Mouse (Mus musculus): ENCODE measurements around the gene Dmrt1. TPM values are rescaled to one million over a fixed set of nuclear protein-coding genes. Genes with fewer than 3 reads are reported as not detected.

The Dmrt1 gene
- polyA plus RNA-seq, 1 experiment from 2014 or later: not detected

DNA sequence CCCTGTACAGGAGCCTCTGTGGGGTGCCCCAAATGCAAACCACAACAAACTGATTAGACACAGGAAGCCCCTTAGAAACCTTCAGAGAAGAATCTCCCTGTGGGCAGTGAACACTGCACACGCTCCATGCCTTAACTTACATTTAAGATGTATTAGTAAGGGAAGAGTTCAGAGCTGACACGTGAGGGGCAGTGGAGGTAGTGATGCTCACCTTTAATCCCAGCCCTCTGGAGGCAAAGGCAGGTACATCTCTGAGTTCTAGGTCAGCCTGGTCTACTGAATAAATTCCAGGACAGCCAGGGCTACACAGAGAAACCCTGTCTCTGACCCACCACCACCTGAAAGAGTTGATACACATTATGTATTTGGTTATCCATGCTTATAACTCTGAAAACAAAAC lies 15.9 kb upstream of the Dmrt1 start:
- ATAC-seq (replicated peaks; ENCODE audit: extremely low read depth, insufficient read depth, low FRiP score): no peak
- Histone ChIP-seq H3K9me3 (replicated peaks; ENCODE audit: control insufficient read depth, low read length) (no peaks in the 10 kb centered on the region), H3K27ac (ENCODE audit: low read length) (no peak overlapping the region), H3K27me3 (ENCODE audit: control insufficient read depth, insufficient read depth, low read length) (peaks cover 12% of the 10 kb centered on the region), H3K4me1 (ENCODE audit: control insufficient read depth, insufficient read depth, low read length) (no peaks in the 10 kb centered on the region), H3K4me2 (ENCODE audit: low read depth, low read length) (no peak overlapping the region), H3K36me3 (ENCODE audit: control insufficient read depth, insufficient read depth) (no peaks in the 10 kb centered on the region), H3K9ac (ENCODE audit: low read length) (no peak overlapping the region), H3K4me3 (ENCODE audit: low read length) (no peak overlapping the region)
- 65% methylated on average over 2 of the region's 2 CpGs for WGBS

DNA sequence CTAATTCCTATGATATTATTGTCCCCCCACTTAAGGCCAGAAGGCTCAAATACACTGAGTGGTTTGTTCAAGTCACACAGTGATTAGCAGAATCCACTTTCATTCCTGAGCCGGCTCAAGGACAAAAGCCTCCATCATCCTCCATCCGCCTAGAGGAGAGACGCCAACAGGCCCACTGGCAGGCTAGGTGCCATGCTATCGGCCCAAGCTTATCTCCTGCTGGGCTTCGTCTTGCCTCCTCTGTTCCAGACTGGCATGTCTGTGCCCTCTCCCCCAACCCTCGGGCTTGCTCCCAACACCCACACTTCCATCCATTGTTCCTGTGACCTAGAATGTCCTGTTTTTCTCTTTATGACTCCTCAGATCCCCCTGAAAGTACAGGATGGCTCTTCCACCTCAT lies 8.0 kb upstream of the Dmrt1 start:
- H3K4me2 ChIP-seq (ENCODE audit: low read depth, low read length): no peak overlapping the region
- H3K27ac ChIP-seq (ENCODE audit: low read length): no peak overlapping the region
- H3K4me3 ChIP-seq (ENCODE audit: low read length): no peak overlapping the region
- H3K9me3 ChIP-seq (replicated peaks; ENCODE audit: control insufficient read depth, low read length): no peaks in the 10 kb centered on the region
- H3K4me1 ChIP-seq (ENCODE audit: control insufficient read depth, insufficient read depth, low read length): no peaks in the 10 kb centered on the region
- WGBS: 35% methylated on average over 6 of the region's 6 CpGs
- H3K9ac ChIP-seq (ENCODE audit: low read length): no peak overlapping the region
- H3K27me3 ChIP-seq (ENCODE audit: control insufficient read depth, insufficient read depth, low read length): 0 out of 2 replicates have a peak, but pooled peaks cover 4% of the 10 kb centered on the region
- no peaks in the 10 kb centered on the region for H3K36me3 ChIP-seq (ENCODE audit: control insufficient read depth, insufficient read depth)
- ATAC-seq (replicated peaks; ENCODE audit: extremely low read depth, insufficient read depth, low FRiP score): no peak

- H3K4me3 ChIP-seq (ENCODE audit: low read length): no peak overlapping the region
- H3K9ac ChIP-seq (ENCODE audit: low read length): no peak overlapping the region
- H3K9me3 ChIP-seq (replicated peaks; ENCODE audit: control insufficient read depth, low read length): no peaks in the 10 kb centered on the region
- H3K36me3 ChIP-seq (ENCODE audit: control insufficient read depth, insufficient read depth): no peaks in the 10 kb centered on the region
- H3K27ac ChIP-seq (ENCODE audit: low read length): no peak overlapping the region
- no peak overlapping the region for H3K4me2 ChIP-seq (ENCODE audit: low read depth, low read length)
- ATAC-seq (replicated peaks; ENCODE audit: extremely low read depth, insufficient read depth, low FRiP score): no peak
- peaks cover 60% of the 10 kb centered on the region for H3K27me3 ChIP-seq (ENCODE audit: control insufficient read depth, insufficient read depth, low read length)
- 28% methylated on average over 10 of the region's 10 CpGs for WGBS
- H3K4me1 ChIP-seq (ENCODE audit: control insufficient read depth, insufficient read depth, low read length): peaks cover 4% of the 10 kb centered on the region; the same call in 1 of the 2 replicates
Measured at GRCm38 (mm10) chr19:25504878-25505277, 540 bp upstream of the Dmrt1 start.

DNA sequence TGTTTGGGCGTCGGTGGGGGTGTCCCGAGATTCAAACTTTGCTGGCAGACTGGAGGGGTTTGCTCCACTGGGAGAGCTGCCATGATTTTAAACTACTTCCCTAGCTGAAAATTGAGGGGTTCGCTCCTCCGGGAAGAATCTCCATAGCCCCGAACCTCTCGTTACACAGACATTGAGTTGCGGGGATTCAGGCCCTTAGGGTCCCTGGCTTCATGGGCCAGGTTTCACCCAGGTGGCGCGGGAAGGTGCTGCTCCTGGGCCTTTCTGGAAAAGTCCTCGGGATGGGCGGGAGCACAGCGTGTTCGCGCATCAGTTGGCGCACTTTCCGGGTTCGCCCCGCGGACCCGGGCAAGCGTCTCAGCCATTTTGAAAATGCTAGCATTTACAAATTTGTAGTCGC lies 1.2 kb downstream of the Dmrt1 start:
- no peak for ATAC-seq (replicated peaks; ENCODE audit: extremely low read depth, insufficient read depth, low FRiP score)
- H3K9ac ChIP-seq (ENCODE audit: low read length): no peak overlapping the region

DNA sequence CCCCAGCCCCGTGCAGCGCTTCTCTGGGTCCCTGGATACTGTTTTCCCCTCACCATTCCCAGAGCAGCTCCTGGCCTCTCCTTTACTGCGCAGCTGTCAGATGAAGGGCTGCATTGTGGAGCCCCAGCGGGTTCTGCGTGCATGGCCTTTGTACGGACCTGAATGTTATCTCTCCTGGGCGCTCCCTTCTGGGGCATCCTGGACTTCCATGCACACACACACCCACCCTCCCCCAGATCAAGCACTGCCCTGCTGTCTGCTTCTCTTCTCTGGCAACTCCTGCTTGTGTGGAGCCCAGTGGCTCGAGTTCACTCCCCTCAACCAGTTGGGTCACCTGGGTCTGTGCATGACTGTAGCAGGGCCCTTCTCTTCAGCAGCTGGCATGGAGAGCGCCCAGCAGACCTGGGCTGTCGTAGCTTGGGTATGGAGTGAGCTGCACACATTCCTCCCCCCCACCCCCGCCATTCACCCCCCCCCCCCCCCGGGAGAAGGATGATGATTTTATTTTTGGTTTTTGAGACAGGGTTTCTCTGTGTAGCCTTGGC lies 9.6 kb downstream of the Dmrt1 start:
- Histone ChIP-seq H3K9me3 (replicated peaks; ENCODE audit: control insufficient read depth, low read length) (no peaks in the 10 kb centered on the region), H3K4me3 (ENCODE audit: low read length) (no peak overlapping the region), H3K27ac (ENCODE audit: low read length) (no peak overlapping the region), H3K36me3 (ENCODE audit: control insufficient read depth, insufficient read depth) (no peaks in the 10 kb centered on the region), H3K4me1 (ENCODE audit: control insufficient read depth, insufficient read depth, low read length) (no peaks in the 10 kb centered on the region), H3K27me3 (ENCODE audit: control insufficient read depth, insufficient read depth, low read length) (peaks cover 19% of the 10 kb centered on the region), H3K4me2 (ENCODE audit: low read depth, low read length) (no peak overlapping the region), H3K9ac (ENCODE audit: low read length) (no peak overlapping the region)
- 29% methylated on average over 11 of the region's 12 CpGs for WGBS
- no peak for ATAC-seq (replicated peaks; ENCODE audit: extremely low read depth, insufficient read depth, low FRiP score)

More for the DNA sequence above, 1.2 kb downstream of the Dmrt1 start:
- no peak overlapping the region for H3K27ac ChIP-seq (ENCODE audit: low read length)
- H3K27me3 ChIP-seq (ENCODE audit: control insufficient read depth, insufficient read depth, low read length): peaks cover 72% of the 10 kb centered on the region
- 4% methylated on average over 23 of the region's 23 CpGs for WGBS
- H3K4me2 ChIP-seq (ENCODE audit: low read depth, low read length): peak overlapping the region; percentile 63
- H3K4me1 ChIP-seq (ENCODE audit: control insufficient read depth, insufficient read depth, low read length): peaks cover 4% of the 10 kb centered on the region; the same call in 1 of the 2 replicates
- no peaks in the 10 kb centered on the region for H3K36me3 ChIP-seq (ENCODE audit: control insufficient read depth, insufficient read depth)
- H3K9me3 ChIP-seq (replicated peaks; ENCODE audit: control insufficient read depth, low read length): no peaks in the 10 kb centered on the region
- H3K4me3 ChIP-seq (ENCODE audit: low read length): peak overlapping the region; percentile 47

DNA sequence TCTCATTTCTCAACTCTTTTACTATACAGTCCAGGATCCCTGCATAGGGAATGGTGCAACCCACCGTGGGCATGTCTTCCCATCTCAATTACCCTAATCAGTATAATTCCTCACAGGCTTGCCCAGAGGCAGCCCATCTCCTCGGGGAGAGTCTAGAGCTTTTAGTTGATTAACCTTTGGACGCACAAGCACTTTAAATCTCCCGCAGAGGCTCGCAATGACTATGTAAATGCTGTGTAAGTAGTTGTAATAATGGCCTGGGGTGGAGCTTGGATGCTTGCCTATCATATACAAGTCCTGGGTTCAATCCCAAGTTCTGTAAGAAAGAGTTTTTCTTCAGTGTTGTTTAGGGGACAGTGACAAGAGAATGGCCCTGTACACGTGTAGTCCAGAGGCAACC lies 18.7 kb downstream of the Dmrt1 start:
- H3K4me2 ChIP-seq (ENCODE audit: low read depth, low read length): no peak overlapping the region
- H3K36me3 ChIP-seq (ENCODE audit: control insufficient read depth, insufficient read depth): no peaks in the 10 kb centered on the region
- ATAC-seq (replicated peaks; ENCODE audit: extremely low read depth, insufficient read depth, low FRiP score): no peak
- no peak overlapping the region for H3K9ac ChIP-seq (ENCODE audit: low read length)
- H3K27me3 ChIP-seq (ENCODE audit: control insufficient read depth, insufficient read depth, low read length): no peaks in the 10 kb centered on the region; the same call in 1 of the 2 replicates
- no peaks in the 10 kb centered on the region for H3K9me3 ChIP-seq (replicated peaks; ENCODE audit: control insufficient read depth, low read length)
- 79% methylated on average over 6 of the region's 6 CpGs for WGBS
- H3K27ac ChIP-seq (ENCODE audit: low read length): no peak overlapping the region
- no peaks in the 10 kb centered on the region for H3K4me1 ChIP-seq (ENCODE audit: control insufficient read depth, insufficient read depth, low read length)
- no peak overlapping the region for H3K4me3 ChIP-seq (ENCODE audit: low read length)

- H3K27ac ChIP-seq (ENCODE audit: low read length): no peak overlapping the region
- H3K9ac ChIP-seq (ENCODE audit: low read length): no peak overlapping the region
- WGBS: 91% methylated on average over 20 of the region's 20 CpGs
- no peaks in the 10 kb centered on the region; the same call in 1 of the 2 replicates for H3K27me3 ChIP-seq (ENCODE audit: control insufficient read depth, insufficient read depth, low read length)
- no peaks in the 10 kb centered on the region for H3K4me1 ChIP-seq (ENCODE audit: control insufficient read depth, insufficient read depth, low read length)
- no peak for ATAC-seq (replicated peaks; ENCODE audit: extremely low read depth, insufficient read depth, low FRiP score)
- no peak overlapping the region for H3K4me3 ChIP-seq (ENCODE audit: low read length)
- H3K9me3 ChIP-seq (replicated peaks; ENCODE audit: control insufficient read depth, low read length): no peaks in the 10 kb centered on the region
- H3K4me2 ChIP-seq (ENCODE audit: low read depth, low read length): no peak overlapping the region
- no peaks in the 10 kb centered on the region for H3K36me3 ChIP-seq (ENCODE audit: control insufficient read depth, insufficient read depth)
Measured at GRCm38 (mm10) chr19:25525726-25526125, 20.3 kb downstream of the Dmrt1 start.

- Histone ChIP-seq H3K27ac (ENCODE audit: low read length) (no peak overlapping the region), H3K27me3 (ENCODE audit: control insufficient read depth, insufficient read depth, low read length) (no peaks in the 10 kb centered on the region), H3K36me3 (ENCODE audit: control insufficient read depth, insufficient read depth) (no peaks in the 10 kb centered on the region), H3K4me2 (ENCODE audit: low read depth, low read length) (no peak overlapping the region), H3K4me3 (ENCODE audit: low read length) (no peak overlapping the region), H3K9me3 (replicated peaks; ENCODE audit: control insufficient read depth, low read length) (peaks cover 4% of the 10 kb centered on the region), H3K4me1 (ENCODE audit: control insufficient read depth, insufficient read depth, low read length) (no peaks in the 10 kb centered on the region), H3K9ac (ENCODE audit: low read length) (no peak overlapping the region)
- 79% methylated on average over 12 of the region's 12 CpGs for WGBS
- no peak for ATAC-seq (replicated peaks; ENCODE audit: extremely low read depth, insufficient read depth, low FRiP score)
Measured at GRCm38 (mm10) chr19:25529673-25530072, 24.3 kb downstream of the Dmrt1 start.

DNA sequence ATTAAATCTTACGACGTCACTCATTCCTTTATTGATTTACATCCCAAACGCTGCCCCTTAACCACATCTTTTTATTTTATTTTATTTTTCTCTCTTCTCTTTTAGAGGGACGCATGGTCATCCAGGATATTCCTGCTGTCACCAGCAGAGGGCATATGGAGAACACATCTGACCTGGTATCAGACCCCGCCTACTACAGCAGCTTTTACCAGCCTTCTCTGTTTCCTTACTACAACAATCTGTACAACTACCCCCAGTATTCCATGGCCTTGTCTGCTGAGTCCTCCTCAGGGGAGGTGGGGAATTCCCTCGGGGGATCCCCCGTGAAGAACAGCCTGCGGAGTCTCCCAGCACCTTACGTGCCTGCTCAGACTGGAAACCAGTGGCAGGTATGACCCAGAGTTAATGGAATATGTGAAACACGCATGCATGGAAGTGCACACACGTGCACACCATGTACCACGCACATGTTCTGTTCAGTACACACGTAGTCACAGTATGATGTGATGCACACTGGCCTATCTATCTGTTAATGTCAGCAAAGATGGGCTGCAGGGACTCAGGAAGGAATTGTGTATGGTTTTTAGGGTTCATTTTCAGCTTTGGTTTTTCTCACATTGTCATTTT lies 40.4 kb downstream of the Dmrt1 start:
- Histone ChIP-seq H3K9me3 (replicated peaks; ENCODE audit: control insufficient read depth, low read length) (no peaks in the 10 kb centered on the region), H3K9ac (ENCODE audit: low read length) (no peak overlapping the region), H3K4me2 (ENCODE audit: low read depth, low read length) (no peak overlapping the region), H3K36me3 (ENCODE audit: control insufficient read depth, insufficient read depth) (no peaks in the 10 kb centered on the region), H3K27ac (ENCODE audit: low read length) (no peak overlapping the region), H3K27me3 (ENCODE audit: control insufficient read depth, insufficient read depth, low read length) (0 out of 2 replicates have a peak, but pooled peaks cover 7% of the 10 kb centered on the region), H3K4me3 (ENCODE audit: low read length) (no peak overlapping the region), H3K4me1 (ENCODE audit: control insufficient read depth, insufficient read depth, low read length) (no peaks in the 10 kb centered on the region)
- 31% methylated on average over 13 of the region's 13 CpGs for WGBS
- ATAC-seq (replicated peaks; ENCODE audit: extremely low read depth, insufficient read depth, low FRiP score): peak; percentile 52; the same call in 1 of the 2 replicates

All from heart, embryonic 16.5 days (tissue).